Mouse (Mus musculus): ENCODE results near the gene Cnpy4.

Gene Cnpy4

GRCm38 (mm10) chr5:138186950-138187638 lies at the start of gene Cnpy4, which contains the start of gene Taf6:
Cnpy4 (plus strand) TSS chr5:138187485.
Taf6 (minus strand) TSS chr5:138187451.
- DNase-seq (ENCODE audit: low spot score): peak; percentile 91

GRCm38 (mm10) chr5:138137935-138138549 lies 49.2 kb upstream of the Cnpy4 start:
- peak; percentile 77 for DNase-seq (ENCODE audit: low spot score)

- no peak for DNase-seq (ENCODE audit: low spot score)
Measured at GRCm38 (mm10) chr5:138138585-138138984, 48.7 kb upstream of the Cnpy4 start.

GRCm38 (mm10) chr5:138154390-138154789 lies 32.9 kb upstream of the Cnpy4 start:
- DNase-seq (ENCODE audit: low spot score): no peak

GRCm38 (mm10) chr5:138155443-138155976 lies 31.8 kb upstream of the Cnpy4 start, which contains the start of gene Zfp113:
Zfp113 (minus strand) TSS chr5:138155744.
- peak; percentile 99 for DNase-seq (ENCODE audit: low spot score)

- DNase-seq (ENCODE audit: low spot score): no peak
Measured at GRCm38 (mm10) chr5:138160224-138160762, 27.0 kb upstream of the Cnpy4 start.

GRCm38 (mm10) chr5:138160842-138161665 lies 26.2 kb upstream of the Cnpy4 start, which contains the start of gene Cops6:
Cops6 (plus strand) TSS chr5:138161071.
- peak; percentile 97 for DNase-seq (ENCODE audit: low spot score)

GRCm38 (mm10) chr5:138163046-138163445 lies 24.2 kb upstream of the Cnpy4 start:
- DNase-seq (ENCODE audit: low spot score): no peak

GRCm38 (mm10) chr5:138163610-138164009 lies 23.7 kb upstream of the Cnpy4 start:
- DNase-seq (ENCODE audit: low spot score): no peak

- DNase-seq (ENCODE audit: low spot score): no peak
Measured at GRCm38 (mm10) chr5:138165594-138165993, 21.7 kb upstream of the Cnpy4 start.

GRCm38 (mm10) chr5:138170936-138171561 lies 16.2 kb upstream of the Cnpy4 start:
- peak; percentile 99 for DNase-seq (ENCODE audit: low spot score)

GRCm38 (mm10) chr5:138171695-138172491 lies 15.4 kb upstream of the Cnpy4 start, which contains the start of the genes Ap4m1 and Mcm7:
Ap4m1 (plus strand) TSS chr5:138172002.
Mcm7 (minus strand) TSS chr5:138172422.
- DNase-seq (ENCODE audit: low spot score): peak; percentile 98

GRCm38 (mm10) chr5:138173217-138173616 lies 14.1 kb upstream of the Cnpy4 start:
- DNase-seq (ENCODE audit: low spot score): no peak

- DNase-seq (ENCODE audit: low spot score): peak; percentile 85
Measured at GRCm38 (mm10) chr5:138187661-138188306, 499 bp downstream of the Cnpy4 start.

- peak; percentile 94 for DNase-seq (ENCODE audit: low spot score)
Measured at GRCm38 (mm10) chr5:138193771-138194727, 6.8 kb downstream of the Cnpy4 start, which contains the start of gene Mblac1. Mblac1 (plus strand) TSS chr5:138194314.

- DNase-seq (ENCODE audit: low spot score): peak; percentile 67
Measured at GRCm38 (mm10) chr5:138194755-138195345, 7.6 kb downstream of the Cnpy4 start.

GRCm38 (mm10) chr5:138195463-138195862 lies 8.2 kb downstream of the Cnpy4 start:
- no peak for DNase-seq (ENCODE audit: low spot score)

GRCm38 (mm10) chr5:138199576-138199975 lies 12.3 kb downstream of the Cnpy4 start:
- peak; percentile 20 for DNase-seq (ENCODE audit: low spot score)

Measured in embryo, embryonic 10 days (tissue).